Mouse (Mus musculus): Measurements from ENCODE around the gene Cpvl.

GRCm38 (mm10) chr6:53987235-53987634 lies 8.8 kb upstream of the Cpvl start:
- TF ChIP-seq CTCF (IDR thresholded peaks at IDR 0.05): no peak
- TF ChIP-seq EP300 (IDR thresholded peaks at IDR 0.05): no peak
